Mouse (Mus musculus): ENCODE data around the gene Gm4871.
"Not testable (repeated sequence)": the region's sequence is repeated elsewhere in the genome, so short reads cannot be mapped to it uniquely, and the experiment has no call there.

Gene Gm4871

DNA sequence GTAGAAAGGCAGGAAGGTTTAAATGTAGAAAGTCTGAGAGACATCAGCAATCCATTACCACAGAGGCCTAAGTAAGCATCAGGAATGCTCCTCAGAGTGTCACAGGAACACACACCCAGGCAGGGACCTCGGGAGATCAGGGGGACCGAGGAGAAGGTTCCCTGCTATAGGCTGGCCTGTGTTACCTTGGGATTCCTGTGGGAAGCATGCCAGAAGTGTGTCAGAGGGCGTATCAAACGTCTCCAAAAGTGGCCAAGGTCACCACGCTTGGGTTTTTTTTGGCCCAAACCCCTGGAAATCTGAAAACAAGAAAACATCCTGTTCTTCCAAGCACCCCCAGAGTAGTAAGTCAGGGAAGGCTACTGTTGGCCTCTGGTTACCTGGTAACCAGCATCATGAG, at the start of gene Gm4871:
Gm4871 (minus strand) TSS at position 364 of the 400 bp plus-strand sequence.
- DNase-seq (ENCODE audit: low read depth), result not testable (repeated sequence)

DNA sequence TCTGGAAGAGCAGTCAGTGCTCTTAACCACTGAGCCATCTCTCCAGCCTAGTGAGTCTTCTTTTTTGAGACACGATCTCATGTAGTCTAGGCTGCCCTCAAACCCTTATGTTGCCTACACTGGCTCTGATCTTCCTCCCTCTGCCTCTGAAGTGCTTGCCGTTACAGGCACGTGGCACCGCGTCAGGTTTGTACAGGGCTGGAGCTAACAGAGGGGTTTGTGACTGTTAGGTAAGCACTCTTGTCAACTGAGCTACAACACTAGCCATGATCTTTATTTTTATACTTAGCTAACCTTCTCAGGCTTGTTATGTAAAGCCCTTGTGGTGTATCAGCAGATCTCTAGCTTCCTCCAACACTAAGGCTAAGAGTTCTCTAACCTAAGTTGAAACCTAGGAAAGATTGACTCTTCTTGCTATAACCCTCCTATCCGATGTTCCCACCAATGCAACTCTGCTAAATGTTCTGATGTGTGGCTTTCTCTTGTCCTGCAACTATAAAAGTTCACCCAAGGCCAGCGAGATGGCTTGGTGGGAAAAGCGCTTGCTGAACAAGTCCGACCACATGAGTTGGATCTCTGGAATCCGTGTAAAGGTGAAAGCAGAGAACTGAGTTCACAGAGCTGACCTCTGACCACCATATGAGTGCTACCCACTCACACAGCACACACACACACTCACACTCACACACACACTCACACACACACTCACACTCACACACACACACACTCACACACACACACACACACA, 49.5 kb upstream of the Gm4871 start:
- no peak for DNase-seq (ENCODE audit: low read depth)

DNA sequence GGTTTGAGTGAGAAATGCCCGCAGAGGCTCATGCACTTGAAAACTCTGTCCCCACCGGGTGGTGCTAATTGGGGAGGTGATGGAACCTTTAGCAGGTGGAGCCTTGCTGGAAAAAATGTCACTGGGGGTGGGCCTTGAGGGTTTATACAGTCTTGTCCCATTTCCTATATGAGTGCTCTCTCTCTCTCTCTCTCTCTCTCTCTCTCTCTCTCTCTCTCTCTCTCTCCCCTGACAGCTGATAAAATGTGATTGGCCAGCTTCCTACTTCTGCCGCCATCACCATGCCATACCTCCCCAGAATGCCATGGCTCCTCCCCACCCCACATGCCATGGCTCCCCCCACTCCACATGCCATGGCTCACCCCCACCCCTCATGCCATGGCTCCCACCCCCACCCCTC, 42.5 kb upstream of the Gm4871 start:
- DNase-seq (ENCODE audit: low read depth), result no peak

DNA sequence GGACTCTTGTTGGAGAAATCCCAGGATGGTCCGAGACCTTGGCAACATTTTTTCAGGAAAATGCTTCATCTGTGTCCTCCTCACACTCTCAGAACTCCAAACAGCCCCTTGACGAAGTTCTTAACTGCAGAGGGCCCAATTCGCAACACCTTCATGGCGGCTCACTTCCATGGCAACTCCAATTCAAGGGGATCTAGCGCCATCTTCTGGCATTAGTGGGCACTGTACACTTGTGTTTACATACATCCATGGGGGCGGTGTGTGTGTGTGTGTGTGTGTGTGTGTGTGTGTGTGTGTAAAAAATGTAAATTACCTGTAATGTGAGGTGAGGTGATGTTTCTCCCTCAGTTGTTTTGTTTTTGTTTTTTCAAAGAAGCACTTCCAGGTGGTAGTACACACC, 38.8 kb upstream of the Gm4871 start:
- peak; percentile 58 for DNase-seq (ENCODE audit: low read depth)

DNA sequence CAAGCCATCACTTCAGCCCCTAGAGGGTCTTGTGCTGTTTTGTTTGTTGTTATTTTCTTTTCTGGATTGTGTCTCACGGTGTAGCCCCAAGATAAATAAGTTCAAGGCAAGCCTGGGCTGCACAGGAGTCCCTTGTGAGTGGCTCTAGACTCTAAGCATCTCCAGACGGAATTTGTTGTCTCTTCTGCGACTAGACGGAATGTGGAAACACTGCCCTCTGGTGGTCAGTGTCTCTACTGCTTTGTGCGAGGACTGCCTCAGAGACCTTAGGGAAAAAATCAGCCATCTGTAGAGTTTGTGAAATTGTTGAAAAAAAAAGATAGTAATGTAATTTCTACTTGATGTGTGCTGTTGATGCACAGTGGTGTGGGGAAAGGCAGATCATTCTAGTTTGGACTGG, 37.2 kb upstream of the Gm4871 start:
- peak; percentile 84 for DNase-seq (ENCODE audit: low read depth)

- no peak for DNase-seq (ENCODE audit: low read depth)
These were observed 36.3 kb upstream of the Gm4871 start for GRCm38 (mm10) chr5:145068863-145069262.

DNA sequence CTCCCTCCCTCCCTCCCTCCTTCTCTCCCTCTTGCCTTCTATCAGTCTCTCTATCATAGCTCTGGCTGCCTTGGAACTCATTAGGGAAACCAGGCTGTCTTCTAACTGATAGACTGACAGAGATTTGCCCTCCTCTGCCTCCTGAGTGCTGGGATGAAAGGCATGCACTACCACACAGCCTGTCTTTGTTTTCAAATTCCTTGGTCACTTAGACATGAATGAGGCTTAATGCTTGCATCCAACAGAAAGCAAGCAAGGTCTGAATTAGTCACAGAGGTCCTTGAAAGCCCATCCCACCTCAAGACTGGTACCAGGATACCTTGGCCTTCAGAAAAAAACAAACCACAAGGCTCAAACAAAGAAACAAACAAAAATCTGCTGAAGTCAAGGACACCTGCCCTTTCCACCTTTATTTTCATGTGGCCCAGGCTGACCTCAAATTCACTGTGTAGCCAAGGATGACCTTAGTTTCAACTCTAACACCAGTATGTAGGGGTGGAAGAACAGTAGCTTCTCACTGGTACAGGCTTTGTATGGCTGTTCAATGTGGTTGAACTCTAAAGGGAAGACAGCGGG, 32.3 kb upstream of the Gm4871 start:
- no peak for DNase-seq (ENCODE audit: low read depth)

DNA sequence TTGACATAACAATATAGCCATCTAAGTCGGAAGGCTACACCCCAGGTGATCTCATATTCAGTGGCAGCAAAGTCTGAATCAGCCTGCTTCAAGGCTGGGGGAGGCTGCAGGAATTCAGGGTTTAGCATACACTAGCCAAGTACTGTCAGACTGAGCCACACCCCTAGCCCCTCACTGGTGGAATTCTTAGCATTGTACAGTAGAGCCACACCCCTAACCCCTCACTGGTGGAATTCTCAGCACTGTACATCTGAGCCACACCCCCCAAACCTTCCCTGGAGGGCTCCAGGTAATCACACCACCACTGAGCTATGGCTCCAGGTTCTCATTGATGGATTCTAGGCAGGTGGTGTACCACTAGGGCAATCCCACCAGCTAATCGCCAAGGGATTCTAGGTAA, 27.0 kb upstream of the Gm4871 start:
- DNase-seq (ENCODE audit: low read depth), result no peak

- DNase-seq (ENCODE audit: low read depth), result no peak
These were observed 26.2 kb upstream of the Gm4871 start for GRCm38 (mm10) chr5:145058722-145059121.

DNA sequence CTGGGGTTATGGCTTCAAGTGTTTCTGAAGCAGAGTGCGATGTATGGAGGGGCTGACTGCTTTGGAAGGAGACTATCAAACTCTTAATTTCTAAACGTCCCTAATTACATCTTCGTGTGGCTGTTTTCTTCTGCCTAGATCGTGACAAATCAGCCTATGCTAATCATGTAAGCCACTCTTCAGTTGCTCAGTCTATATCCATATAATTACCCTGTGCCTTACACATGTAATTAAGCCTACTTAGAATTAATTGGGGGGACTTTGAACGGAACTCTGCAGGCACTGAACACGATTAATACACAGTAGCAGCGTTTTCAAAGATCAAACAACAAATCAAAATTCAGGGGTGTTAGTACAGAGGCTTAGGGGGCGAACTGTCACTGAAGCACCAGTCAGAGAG, 25.4 kb upstream of the Gm4871 start:
- DNase-seq (ENCODE audit: low read depth), result no peak

- DNase-seq (ENCODE audit: low read depth), result not testable (repeated sequence)
These were observed 21.6 kb upstream of the Gm4871 start for GRCm38 (mm10) chr5:145054187-145054586.

DNA sequence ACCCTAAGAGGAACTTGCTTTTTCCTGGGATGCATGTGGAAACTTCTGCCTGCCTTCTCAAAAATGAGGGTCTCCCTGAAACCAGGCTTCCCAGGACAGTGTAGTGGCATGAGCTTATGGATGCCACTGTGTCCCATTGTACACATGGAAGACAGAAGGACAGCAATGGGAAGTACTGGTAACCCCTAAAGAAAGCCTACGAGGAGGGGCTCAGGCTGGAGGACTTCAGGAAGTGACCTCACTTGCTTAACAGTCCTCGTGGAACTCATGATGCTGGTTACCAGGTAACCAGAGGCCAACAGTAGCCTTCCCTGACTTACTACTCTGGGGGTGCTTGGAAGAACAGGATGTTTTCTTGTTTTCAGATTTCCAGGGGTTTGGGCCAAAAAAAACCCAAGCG, 10.1 kb upstream of the Gm4871 start, which contains the start of gene 1700018F24Rik:
1700018F24Rik (plus strand) TSS at position 301 of the 400 bp plus-strand sequence.
- not testable (repeated sequence) for DNase-seq (ENCODE audit: low read depth)

GRCm38 (mm10) chr5:145041628-145042027, 9.1 kb upstream of the Gm4871 start:
- peak; percentile 55 for DNase-seq (ENCODE audit: low read depth)

DNA sequence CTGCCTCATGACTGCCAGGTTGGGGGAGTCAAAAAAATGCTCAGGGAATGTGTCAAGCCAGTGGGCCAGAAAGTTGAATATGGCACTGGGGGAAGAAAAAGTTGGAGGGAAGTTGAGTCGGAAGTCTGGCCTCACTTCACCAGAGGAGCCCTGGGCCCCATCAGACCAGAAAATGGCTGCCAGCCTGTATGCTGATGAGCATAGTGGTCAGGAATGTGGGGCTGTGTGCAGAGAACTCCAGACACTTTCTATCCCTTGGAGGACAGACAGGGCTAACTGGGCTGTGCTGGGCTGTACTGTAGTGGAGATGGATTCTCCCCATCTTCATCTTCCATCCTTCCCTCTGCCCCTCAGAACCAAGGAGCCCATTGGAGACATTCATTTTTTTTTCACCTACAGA, 2.1 kb downstream of the Gm4871 start:
- not testable (repeated sequence) for DNase-seq (ENCODE audit: low read depth)

DNA sequence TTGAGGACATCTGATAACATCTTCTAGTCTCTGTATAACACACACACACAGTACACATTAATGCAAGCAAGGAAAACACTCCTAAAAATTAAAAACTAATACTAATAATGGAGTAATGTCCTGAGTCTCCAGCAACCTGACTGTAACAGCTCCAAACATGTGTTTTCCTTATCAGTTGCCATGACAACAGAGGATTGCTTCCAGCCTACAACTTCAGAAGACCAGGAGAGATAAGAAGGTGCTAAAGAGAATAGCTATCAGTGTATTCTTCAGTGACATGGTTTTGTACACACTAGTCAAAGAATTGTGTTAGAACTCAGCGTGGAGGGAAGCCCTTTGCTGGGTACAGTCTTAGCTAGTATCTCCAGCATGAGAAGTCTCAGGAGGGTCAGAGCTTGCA, 11.8 kb downstream of the Gm4871 start:
- DNase-seq (ENCODE audit: low read depth), result not testable (repeated sequence)

DNA sequence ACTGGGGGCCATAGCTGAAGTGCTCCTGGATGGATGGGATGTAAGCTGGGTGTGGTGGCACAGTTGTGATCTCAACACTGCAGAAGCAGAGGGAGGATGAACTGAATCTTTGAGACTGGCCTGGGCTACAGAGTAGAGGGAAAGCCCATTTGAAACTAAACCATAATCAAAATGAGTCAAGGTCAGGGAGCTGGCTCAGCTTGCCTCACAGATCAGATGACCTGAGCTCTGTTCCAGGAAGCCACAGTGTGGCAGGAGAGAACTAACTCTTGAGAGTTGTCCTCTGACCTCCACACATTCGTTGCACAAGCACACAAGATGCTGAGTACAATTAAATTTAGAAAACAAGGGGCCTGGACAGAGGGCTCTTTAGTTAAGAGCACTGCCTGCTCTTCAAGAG, 12.3 kb downstream of the Gm4871 start:
- not testable (repeated sequence) for DNase-seq (ENCODE audit: low read depth)

DNA sequence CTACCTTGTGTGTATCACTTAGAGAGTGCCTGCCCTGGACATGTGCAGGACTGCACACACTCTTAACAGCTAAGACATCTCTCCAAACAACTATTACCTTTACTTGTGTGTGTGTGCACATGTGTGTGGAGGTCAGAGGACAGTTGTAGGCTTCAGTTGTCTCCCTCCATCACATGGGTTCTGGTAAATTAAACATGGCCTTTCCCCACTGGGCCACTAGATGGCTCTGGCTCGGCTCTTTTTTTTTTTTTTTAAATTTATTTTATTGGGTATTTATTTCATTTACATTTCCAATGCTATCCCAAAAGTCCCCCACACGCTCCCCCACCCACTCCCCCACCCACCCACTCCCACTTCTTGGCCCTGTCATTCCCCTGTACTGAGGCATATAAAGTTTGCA, 15.8 kb downstream of the Gm4871 start:
- DNase-seq (ENCODE audit: low read depth), result not testable (repeated sequence)

DNA sequence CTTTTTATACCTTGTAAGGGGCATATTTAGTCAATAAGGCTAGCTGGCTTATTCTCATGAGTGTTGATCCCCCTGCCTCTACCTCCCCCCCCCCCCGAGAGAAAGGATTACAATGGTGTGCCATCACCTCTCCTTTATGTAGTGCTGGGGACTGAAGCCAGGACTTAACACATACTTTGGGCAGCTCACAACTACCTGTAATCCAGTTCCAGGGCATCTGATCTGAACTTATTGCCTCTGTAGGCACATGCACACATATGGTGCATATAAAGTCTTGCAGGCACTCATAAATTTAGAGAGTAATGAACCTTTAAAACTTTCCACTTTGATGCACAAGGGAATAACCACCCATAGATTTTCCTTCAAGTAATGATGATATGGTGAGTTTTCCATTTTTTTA, 18.3 kb downstream of the Gm4871 start:
- no peak for DNase-seq (ENCODE audit: low read depth)

DNA sequence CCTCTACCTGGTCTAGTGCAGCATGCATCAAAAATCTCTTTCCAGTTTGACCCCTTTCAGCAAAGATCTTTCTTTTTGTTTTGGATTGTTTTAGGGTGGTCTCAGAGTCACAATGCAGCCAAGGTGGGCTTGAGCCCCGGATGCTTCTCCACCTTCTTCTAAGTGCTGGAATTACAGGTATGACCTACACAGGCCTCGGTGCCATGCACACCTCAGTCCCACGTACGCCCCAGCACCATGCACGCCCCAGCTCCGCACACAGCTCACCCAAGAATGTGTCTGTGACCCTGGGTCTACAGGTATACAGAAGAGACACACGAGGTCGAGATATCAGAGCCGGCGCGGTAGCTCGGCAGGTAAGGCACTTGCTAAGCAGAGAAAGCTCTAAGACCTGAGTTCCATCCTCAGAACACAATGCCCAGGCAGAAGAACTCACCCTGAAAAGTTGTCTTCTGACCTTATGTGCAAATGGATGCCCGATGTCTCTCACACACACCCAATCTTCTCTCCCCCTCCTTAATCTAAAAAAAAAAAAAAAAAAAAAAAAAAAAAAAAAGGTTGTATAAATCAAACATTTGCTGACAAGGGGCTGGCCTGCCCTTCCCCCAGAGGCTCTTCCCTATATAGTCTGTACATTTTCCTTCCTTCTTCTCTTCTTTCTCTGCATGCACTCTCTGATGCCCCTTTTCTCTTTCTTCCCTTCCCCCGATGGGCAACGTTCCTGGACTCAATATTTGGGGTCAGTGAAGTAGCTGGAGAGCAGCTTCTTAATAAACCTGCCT, 23.5 kb downstream of the Gm4871 start:
- DNase-seq (ENCODE audit: low read depth), result no peak

GRCm38 (mm10) chr5:145005596-145005995, 27.0 kb downstream of the Gm4871 start:
- no peak for DNase-seq (ENCODE audit: low read depth)

GRCm38 (mm10) chr5:145004495-145004894, 28.1 kb downstream of the Gm4871 start:
- no peak for DNase-seq (ENCODE audit: low read depth)

GRCm38 (mm10) chr5:145003362-145003761, 29.2 kb downstream of the Gm4871 start:
- DNase-seq (ENCODE audit: low read depth), result no peak

DNA sequence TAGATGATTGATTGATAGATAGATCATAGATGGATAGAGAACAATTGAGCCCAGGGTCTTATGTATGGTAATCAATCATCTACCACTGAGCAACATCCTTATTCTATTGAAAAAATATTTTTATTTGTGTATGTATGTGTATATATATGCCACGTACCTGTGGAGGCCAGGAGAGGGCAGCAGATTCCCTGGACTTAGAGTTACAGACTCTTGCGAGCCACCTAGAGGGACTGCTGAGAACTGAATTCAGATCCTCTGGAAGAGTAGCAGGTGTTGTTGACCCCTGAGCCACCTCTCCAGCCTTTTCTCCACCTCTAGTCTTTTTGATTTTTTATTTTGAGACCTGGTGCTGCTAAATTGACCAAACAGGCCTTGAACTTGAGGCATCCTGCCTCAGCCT, 34.1 kb downstream of the Gm4871 start:
- peak; percentile 60 for DNase-seq (ENCODE audit: low read depth)
